In genomic region chr1:159745311-159745710, GRCm38 (mm10) we compare ENCODE assay signal across 15 mouse cellular contexts.
"Had no signal": no experiment of that assay in that cellular context is flagged by ENCODE, and none has a peak within 500 bp of the region (broad histone marks: within the 10 kb centered on the region; RNA-seq: fewer than 3 reads in every experiment).

No protein-coding gene starts in this region.

- ATAC-seq: intestine, embryonic 16.5 days; liver, embryonic 12.5 days had no signal

- H3K27me3 ChIP-seq: limb, embryonic 15.5 days; liver, embryonic 12.5 days; lung, embryonic 15.5 days; midbrain, embryonic 12.5 days; neural tube, embryonic 15.5 days had no signal

- H3K4me1 ChIP-seq: liver, embryonic 12.5 days; midbrain, embryonic 12.5 days had no signal

- H3K4me2 ChIP-seq: limb, embryonic 15.5 days; liver, embryonic 12.5 days; lung, embryonic 15.5 days; midbrain, embryonic 12.5 days; neural tube, embryonic 15.5 days had no signal

- H3K4me3 ChIP-seq: limb, embryonic 15.5 days; liver, embryonic 12.5 days; lung, embryonic 15.5 days; midbrain, embryonic 12.5 days; myocyte; neural tube, embryonic 15.5 days had no signal

- H3K9ac ChIP-seq: limb, embryonic 15.5 days; liver, embryonic 12.5 days; lung, embryonic 15.5 days; midbrain, embryonic 12.5 days; neural tube, embryonic 15.5 days had no signal

- H3K9me3 ChIP-seq: limb, embryonic 15.5 days; liver, embryonic 12.5 days; lung, embryonic 15.5 days; midbrain, embryonic 12.5 days; neural tube, embryonic 15.5 days had no signal

- H3K27ac ChIP-seq: limb, embryonic 15.5 days; liver, embryonic 12.5 days; lung, embryonic 15.5 days; midbrain, embryonic 12.5 days; neural tube, embryonic 15.5 days; stomach, postnatal 0 days had no signal

- DNase-seq: kidney, adult 8-10 months; kidney, postnatal 25 days; left cerebral cortex, postnatal 4 days; lung, postnatal 14 days; right cerebral cortex, adult 18-20 months; right cerebral cortex, postnatal 25 days; thymus, postnatal 4 days had no signal

- H3K36me3 ChIP-seq: limb, embryonic 15.5 days; liver, embryonic 12.5 days; lung, embryonic 15.5 days; midbrain, embryonic 12.5 days; neural tube, embryonic 15.5 days had no signal
